Mouse (Mus musculus) myocyte (in vitro differentiated cells): ENCODE measurements around the gene S1pr2.

ENCODE experiments used
- CEBPB ChIP-seq: IDR thresholded peaks from 2 replicates; pipeline ENCODE4 v1.6.1; 2011; ENCODE audit warnings: mild to moderate bottlenecking, moderate library complexity; ENCODE audit not compliant: poor library complexity, insufficient read depth, severe bottlenecking
- E2F4 ChIP-seq: IDR thresholded peaks from one replicate; pipeline ENCODE4 v1.6.1; 2011; ENCODE audit warnings: mild to moderate bottlenecking, control low read depth, moderate library complexity; ENCODE audit not compliant: insufficient read depth
- MAX ChIP-seq: IDR thresholded peaks from one replicate; pipeline ENCODE4 v1.6.1; 2011; ENCODE audit warnings: low read depth, mild to moderate bottlenecking, control low read depth
- MYOD1 ChIP-seq, 3 experiments: IDR thresholded peaks; one replicate each; pipeline ENCODE4 v1.6.1; 2011; ENCODE audit warnings: control low read depth in 2 of 3, low read depth in 2 of 3, mild to moderate bottlenecking in 2 of 3, moderate library complexity in 1 of 3; ENCODE audit not compliant: insufficient read length in 2 of 3, control insufficient read depth in 1 of 3
- MYOG ChIP-seq, 3 experiments: IDR thresholded peaks; one replicate each; pipeline ENCODE4 v1.6.1; 2011; ENCODE audit warnings: control low read depth in 2 of 3, low read depth in 2 of 3, mild to moderate bottlenecking in 2 of 3; ENCODE audit not compliant: insufficient read length in 2 of 3, control insufficient read depth in 1 of 3, insufficient read depth in 1 of 3
- POLR2A ChIP-seq: IDR thresholded peaks from one replicate; pipeline ENCODE4 v1.6.1; 2011; ENCODE audit warnings: low read depth, mild to moderate bottlenecking, control low read depth, moderate library complexity; ENCODE audit not compliant: insufficient read length
- POLR2AphosphoS2 ChIP-seq: IDR thresholded peaks from one replicate; pipeline ENCODE4 v1.6.1; 2011; ENCODE audit warnings: low read depth, control low read depth; ENCODE audit not compliant: insufficient read length
- SRF ChIP-seq: IDR thresholded peaks from one replicate; pipeline ENCODE4 v1.6.1; 2011; ENCODE audit warnings: low read depth; ENCODE audit not compliant: control insufficient read depth, insufficient read length
- TCF12 ChIP-seq: IDR thresholded peaks from one replicate; pipeline ENCODE4 v1.6.1; 2011; ENCODE audit warnings: mild to moderate bottlenecking, control low read depth; ENCODE audit not compliant: poor library complexity, insufficient read depth, severe bottlenecking
- USF1 ChIP-seq: IDR thresholded peaks from one replicate; pipeline ENCODE4 v1.6.1; 2011; ENCODE audit warnings: low read depth, mild to moderate bottlenecking, control low read depth, moderate library complexity

DNA sequence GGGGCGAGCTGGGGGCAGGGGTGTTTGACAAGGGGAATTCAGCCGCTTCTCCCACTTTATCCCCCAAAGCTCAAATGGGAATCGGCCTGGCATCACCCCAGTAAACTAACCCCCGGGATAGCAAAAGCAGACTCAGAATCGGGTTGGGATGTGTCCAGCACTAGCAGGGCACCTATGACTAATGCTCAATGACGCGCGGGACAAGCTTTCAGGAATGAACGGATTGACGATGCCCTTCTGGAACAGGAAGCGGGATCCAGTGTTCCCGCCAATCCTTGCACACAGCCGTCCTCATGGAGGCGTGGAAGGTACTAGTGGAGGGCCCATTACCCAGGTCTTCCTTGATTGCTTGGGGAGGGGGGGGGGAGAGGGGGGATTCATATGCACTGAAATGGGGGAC lies 25.1 kb downstream of the S1pr2 start:
- no peak for TF ChIP-seq SRF
- TF ChIP-seq TCF12, result no peak
- TF ChIP-seq POLR2A, result no peak
- no peak for TF ChIP-seq MAX
- TF ChIP-seq MYOG (IDR thresholded peaks at IDR 0.05; ENCODE audit: control insufficient read depth in 1 of 3, insufficient read depth in 1 of 3, insufficient read length in 2 of 3, low read depth in 2 of 3), result no peak
- no peak for TF ChIP-seq USF1
- no peak for TF ChIP-seq POLR2AphosphoS2
- no peak for TF ChIP-seq E2F4
- no peak for TF ChIP-seq MYOD1 (IDR thresholded peaks at IDR 0.05; ENCODE audit: control insufficient read depth in 1 of 3, insufficient read length in 2 of 3, low read depth in 2 of 3)
- no peak for TF ChIP-seq CEBPB
